Mouse (Mus musculus): Measurements from ENCODE around the gene Cfap43. TPM values are rescaled to one million over a fixed set of nuclear protein-coding genes. Genes with fewer than 3 reads are reported as not detected.

Gene Cfap43
- polyA plus RNA-seq (2017; shearing (Covaris generic)) = 0.22 TPM

GRCm38 (mm10) chr19:47919126-47919965, at the start of gene Cfap43, which contains the start of gene Itprip:
Cfap43 (minus strand) TSS chr19:47919287.
Itprip (minus strand) TSS chr19:47919299.

GRCm38 (mm10) chr19:47937443-47938406, 18.6 kb upstream of the Cfap43 start, which contains the start of gene Cfap58:
Cfap58 (plus strand) TSS chr19:47937675.

GRCm38 (mm10) chr19:47865353-47865947, 53.6 kb downstream of the Cfap43 start, which contains the start of gene Gsto2:
Gsto2 (plus strand) TSS chr19:47865534.

GRCm38 (mm10) chr19:47854796-47855783, 64.0 kb downstream of the Cfap43 start, which contains the start of gene Gsto1:
Gsto1 (plus strand) TSS chr19:47854970.

GRCm38 (mm10) chr19:47731071-47731881, 187.8 kb downstream of the Cfap43 start, which contains the start of gene Sfr1:
Sfr1 (plus strand) TSS chr19:47731682.

GRCm38 (mm10) chr19:47691994-47692393, 227.1 kb downstream of the Cfap43 start, which contains the start of gene Col17a1:
Col17a1 (minus strand) TSS chr19:47692094.

Other genes with a start within 250 kb of the Cfap43 start
- not detected for gene Col17a1, start 227.2 kb downstream of the Cfap43 start, polyA plus RNA-seq (2017; shearing (Covaris generic))
- 151 TPM for gene Sfr1, start 187.6 kb downstream of the Cfap43 start, polyA plus RNA-seq (2017; shearing (Covaris generic))
- gene Gsto1, start 64.3 kb downstream of the Cfap43 start, polyA plus RNA-seq (2017; shearing (Covaris generic)) = 118 TPM
- 0.73 TPM for gene Gsto2, start 53.8 kb downstream of the Cfap43 start, polyA plus RNA-seq (2017; shearing (Covaris generic))
- gene Itprip, start within 50 bp of the Cfap43 start, polyA plus RNA-seq (2017; shearing (Covaris generic)) = 41.1 TPM
- not detected for gene Cfap58, start 18.4 kb upstream of the Cfap43 start, polyA plus RNA-seq (2017; shearing (Covaris generic))

Data from CD4-positive, CD25-positive, alpha-beta regulatory T cell (primary cell).